Mouse (Mus musculus) c-Kit-positive CD71-negative TER-119-negative erythroid progenitor cells, embryonic 14.5 days (primary cell): ENCODE results near the gene Fam129a.

Experiments used
- DNase-seq: peaks from one replicate; pipeline ENCODE4 v3.0.0-alpha.2; 2013; ENCODE audit warnings: low read depth

The Fam129a gene

DNA sequence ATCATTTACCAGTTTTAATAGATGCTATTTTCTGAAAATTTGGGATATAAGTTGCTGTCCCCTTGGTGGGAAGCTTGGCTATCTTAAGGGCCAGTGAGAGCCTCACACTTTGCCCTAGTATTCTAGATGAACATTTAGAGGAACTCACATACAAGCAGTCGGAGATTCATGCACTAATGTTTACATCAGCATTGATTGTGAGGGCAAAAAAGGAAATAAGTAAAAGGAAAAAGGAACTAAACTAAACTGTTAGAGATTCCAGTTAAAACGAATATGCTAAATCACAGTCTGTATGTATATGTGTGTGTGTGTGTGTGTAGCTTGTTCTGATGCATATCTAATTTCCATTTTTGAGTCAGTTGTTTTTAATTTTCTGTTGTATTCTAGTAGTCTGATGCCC, 54.7 kb downstream of the Fam129a start:
- DNase-seq, result no peak

DNA sequence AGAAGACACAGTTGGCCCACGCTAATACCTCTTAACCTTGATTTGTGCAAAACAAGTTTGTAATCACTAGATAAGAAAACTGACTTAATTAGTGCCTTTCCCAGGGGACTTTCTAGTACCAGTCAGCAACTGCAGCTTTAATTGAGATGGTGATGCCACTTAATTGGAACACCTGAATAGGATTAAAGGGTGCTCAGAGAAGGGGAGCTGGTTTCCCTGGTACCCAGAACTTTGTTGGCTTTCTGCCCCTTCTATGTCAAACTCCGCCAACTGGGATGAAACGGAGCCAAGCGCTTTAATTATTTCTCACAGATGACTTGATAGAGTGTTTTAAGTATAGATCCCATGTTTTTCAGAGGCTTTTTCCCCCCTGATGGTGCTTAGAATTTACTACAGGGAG, 55.6 kb downstream of the Fam129a start:
- DNase-seq, result no peak

DNA sequence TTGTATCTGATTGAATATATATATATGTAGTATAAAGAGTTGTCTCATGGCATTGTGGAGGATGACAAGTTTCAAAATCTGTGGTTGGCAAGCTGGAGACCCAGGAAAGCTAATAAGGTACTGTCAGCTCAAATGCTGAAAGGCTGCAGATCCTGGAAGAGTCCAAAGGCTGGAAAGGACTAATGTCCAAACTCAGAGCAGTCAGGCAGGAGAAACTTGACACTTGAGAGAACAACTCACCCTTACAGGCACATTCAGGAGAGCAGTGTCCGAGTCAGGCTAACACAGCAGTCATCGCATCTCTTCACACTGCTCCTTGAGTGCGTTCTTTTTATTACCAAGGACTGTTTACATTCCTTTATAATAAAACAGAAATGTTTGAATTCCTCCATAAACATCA, 56.2 kb downstream of the Fam129a start:
- no peak for DNase-seq

DNA sequence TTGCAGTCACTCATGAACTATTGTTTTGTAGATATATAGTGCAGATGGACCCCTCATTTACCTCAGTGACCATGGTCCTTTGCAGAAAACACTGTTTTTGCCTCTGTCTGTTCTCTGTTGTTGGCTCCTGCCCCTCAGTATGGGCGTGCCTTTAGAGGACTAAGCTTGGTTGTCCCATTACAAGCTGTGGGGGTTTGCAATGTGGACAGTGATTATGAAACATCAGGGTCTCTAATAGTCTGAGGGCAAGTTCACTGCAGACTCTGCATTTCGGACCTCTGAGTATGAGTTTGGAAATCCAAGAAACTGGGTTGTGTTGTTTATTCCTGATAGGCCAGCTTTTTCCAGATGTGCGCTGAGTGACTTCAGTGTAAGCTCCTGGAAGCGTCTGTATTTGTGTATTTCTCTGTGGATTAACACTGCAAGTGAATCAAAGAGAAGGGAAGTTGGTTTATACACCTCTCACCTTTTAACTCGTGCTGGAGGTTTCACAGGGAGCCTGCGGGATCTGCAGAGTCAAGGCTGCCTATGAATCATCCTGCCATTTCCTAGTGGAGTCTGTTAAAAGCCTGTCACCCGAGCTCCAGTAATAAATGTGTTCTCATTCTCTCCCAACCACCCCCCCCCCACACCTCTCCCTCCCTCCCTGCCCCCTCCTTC, 58.7 kb downstream of the Fam129a start:
- DNase-seq, result no peak

DNA sequence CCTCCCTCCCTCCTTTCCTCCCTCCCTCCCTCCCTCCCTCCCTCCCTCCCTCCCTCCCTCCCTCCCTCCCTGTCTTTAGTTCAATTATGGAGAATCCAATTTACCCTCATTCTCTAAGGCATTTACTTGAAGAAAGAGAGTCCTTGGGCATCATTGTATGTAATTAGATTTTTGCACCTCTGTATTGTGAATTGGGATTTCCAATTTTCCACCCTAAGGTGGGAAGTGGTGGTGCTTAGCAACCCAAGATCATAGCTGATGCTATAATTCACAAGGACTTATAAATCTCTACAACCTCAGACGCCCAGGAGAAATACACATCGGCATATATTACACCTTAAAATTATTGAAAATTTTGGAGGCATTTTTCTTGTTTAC, 59.3 kb downstream of the Fam129a start:
- DNase-seq, result no peak

DNA sequence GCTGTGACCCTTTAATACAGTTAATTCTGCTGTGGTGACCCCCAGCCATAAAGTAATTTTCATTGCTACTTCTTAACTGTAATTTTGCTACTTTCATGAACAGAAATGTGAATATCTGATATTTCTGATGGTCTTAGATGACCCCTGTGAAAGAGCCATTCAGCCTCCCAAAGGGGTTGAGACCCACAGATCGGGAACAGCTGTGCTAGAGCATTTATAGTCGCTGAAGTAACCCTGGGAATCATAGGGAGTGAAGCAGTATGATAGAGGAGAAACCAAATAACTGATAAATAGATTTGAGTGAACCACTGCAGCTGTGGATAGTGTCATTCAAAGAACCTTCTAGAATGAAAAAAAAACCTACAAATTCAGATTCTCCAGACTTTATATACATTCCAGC, 60.1 kb downstream of the Fam129a start:
- no peak for DNase-seq

DNA sequence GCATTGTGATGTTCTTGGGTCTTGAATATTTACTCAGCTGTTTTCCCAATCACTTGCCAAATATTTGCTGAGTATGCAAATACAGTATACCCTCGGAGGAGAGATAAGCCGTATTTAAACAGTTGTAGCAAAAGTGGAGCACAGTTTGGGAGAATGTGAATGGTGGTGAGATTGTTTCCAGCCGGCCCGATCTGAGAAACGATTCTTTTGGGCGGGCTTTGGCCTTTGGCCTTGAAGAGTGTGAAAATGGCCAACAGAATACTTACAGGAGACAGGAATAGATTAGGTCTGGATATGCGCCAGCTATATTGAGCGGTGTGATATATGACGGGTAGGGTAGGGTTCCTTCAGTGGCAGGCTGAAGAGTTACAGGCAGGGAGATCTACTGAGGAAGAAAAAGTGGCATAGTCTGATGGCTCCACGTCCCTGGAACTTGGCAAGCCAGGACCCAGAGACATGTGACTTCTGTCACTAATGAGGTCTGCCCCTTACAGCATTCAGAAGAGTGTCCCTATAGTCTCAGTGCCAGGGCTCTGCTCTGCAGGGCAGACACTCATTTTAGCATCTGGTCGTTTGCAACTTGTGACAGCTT, 60.8 kb downstream of the Fam129a start:
- DNase-seq, result no peak

DNA sequence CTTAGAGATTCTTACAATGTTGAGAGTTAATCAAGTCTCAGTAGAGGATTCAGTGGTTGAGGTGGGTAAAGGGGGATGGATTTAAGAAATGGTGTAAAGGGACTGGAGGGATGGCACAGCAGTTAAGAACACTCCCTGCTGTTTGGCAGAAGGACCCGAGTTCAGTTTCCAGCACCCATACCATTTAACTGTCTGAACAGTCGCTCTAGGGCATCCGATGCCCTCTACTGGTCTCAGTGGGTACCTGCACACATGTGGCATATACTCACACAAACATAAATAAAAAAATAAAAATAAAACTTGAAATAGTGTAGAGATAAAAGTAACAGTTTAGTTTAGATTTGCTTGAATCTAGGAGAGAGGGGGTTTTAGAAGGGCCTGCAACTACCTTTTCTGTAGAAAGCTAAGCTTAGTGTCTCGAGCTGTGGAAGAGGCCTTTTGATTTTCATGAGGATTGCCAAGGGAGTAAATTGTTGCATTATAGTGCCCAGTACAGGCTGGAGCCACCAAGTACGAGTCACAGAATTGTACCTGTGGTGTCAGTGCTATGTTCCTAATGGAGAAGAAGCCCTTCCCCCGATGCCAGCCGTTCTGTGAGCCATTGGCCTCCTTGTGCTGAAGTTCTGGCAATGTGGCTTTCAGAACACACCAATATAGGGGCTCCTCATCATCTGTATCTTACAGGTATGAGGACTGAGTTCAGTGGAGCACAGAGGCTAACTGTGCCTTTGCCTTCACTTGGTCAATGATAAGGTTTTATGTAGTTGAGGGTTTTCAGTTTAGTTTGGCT, 61.8 kb downstream of the Fam129a start:
- DNase-seq, result no peak

DNA sequence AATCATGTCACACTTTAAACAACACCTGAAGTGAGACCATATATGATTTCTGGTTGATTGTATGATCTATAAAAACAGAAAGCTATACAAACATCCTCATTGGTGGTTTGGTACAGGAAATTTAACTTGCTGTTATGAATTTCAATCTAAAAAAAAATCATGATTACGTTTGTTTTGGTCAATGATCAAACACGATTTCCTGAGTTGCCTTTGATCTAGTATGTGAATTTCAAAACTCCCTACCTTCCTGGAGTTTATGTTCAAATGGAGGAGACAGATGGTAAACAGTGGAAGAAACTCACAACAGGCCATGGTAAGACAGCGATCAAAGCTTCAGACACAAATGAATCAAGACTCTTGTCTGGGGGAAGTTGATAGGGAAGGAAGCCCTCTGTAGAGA, 65.7 kb downstream of the Fam129a start:
- no peak for DNase-seq

DNA sequence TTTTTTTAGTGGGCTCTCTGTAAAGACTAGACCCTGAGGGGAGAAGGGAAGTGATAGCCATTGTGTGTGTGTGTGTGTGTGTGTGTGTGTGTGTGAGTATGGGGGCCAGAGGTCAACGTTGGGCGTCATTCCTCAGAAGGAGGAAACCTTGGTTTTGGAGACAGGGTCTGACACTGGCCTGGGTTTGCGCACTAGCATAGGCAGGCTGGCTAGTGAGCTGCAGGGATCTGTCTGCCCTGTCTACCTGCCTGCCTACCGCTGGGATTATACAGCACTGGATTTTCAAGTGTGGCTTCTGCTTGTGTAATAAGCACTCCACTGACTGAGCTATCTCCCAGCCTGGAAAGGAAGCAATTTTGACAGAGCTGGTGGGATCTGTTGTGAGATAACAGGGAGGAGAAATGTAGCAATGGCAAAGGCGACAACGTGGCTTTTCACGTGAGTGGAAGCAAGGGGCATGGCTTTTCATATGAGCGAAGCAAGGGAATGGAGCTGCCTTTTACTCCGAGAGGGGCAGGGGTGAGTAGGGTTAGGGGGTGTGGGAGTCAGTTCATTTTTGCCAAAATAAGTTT, 66.5 kb downstream of the Fam129a start:
- no peak for DNase-seq

DNA sequence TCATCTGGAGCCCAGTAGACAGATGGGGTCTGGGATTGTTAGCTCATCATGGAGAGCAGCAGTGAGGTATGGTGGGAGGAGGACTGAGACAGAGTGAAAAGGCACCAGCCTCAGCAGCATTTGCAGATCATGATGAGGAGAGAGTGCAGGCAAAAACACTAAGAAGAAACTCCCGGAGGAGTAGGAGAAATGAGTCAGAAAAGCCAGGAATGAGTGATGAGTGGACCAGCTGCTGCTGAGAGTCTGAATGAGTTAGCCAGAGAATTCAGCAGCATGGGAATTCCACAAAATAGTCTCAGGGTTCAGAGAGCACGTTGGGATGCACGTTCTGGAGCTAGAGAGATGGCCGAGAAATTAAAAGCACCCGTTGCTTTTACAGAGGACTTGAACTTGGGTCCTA, 67.4 kb downstream of the Fam129a start:
- no peak for DNase-seq

DNA sequence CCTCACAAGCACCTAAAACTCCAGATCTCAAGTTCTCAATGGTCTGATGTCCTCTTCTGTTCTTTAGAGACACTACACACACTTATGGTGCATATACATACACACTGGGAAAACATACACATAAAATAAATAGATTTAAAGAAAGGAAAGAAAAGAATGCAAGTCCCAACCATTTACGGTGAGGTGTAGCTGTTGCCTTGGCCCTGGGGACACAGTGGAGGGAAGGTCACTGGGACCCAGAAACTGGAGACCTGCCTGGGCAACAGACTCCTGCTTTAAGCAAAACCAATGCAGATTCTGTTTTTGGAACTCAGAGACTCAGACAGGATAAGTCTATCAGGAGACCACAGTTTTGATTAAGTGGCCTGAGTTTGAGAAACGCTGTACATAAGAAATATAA, 67.8 kb downstream of the Fam129a start:
- DNase-seq, result no peak

DNA sequence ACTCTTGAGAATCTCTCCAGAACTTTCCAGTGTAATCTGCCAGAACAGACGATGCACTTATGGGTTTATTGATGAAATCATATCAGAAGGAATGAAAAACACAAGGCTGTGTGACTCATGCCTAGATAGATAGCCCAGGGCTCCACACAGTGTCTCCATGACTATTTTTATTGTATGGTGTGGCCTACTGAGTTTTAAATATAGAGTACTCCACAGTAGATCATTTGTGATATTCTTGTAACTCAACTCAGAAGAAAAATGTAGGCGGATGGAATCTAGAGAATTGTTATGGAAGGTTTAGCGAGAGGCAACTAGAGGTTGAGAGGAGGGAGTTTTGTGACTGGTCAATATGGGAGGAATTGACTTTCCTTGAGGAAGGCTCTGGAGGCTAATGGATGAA, 75.4 kb downstream of the Fam129a start:
- DNase-seq, result no peak

DNA sequence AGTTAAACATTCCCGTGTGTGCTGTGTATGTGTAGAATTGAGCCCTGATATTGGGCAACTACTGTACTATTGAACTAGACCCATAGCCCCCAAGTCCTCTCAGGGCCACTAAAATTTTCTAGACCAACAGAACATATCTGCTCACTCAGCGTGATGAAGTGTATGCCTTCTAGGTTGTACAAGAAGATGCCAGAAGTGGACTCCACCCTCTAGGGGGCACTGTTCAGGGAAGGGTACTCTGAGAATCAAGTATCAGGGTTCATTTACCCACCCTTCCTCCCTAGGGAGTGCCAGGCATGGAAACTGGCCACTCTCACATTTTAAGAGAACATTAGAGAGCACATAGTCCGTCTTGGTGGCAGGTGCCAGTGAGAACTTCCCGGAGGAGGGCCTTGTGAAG, 77.1 kb downstream of the Fam129a start:
- no peak for DNase-seq

DNA sequence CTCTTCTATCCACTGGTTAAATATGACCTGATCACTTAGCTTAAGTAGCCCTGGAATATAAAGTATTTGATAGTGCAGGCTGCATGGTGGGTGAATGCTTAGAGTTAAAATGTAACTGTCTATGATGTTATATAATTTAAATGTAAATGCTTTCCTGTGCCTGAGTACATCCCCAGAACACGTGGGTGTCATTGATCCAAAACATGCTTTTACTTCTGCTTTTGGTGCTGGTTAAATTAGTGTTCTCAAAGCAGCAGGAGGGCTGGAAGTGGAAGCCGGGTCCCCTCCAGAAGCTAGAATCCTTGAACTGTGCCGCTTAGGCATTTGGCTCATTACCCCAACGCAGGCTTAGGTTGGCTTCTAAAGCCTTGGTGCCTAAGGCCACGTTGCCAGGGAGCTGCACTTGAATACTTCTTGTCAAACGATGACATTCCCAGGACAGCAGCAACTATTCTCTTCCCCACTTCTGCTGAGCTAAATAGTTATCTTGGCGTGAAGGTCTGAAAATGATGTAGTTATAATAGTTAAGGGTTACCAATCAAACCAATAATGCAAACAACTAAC, 86.1 kb downstream of the Fam129a start:
- no peak for DNase-seq

DNA sequence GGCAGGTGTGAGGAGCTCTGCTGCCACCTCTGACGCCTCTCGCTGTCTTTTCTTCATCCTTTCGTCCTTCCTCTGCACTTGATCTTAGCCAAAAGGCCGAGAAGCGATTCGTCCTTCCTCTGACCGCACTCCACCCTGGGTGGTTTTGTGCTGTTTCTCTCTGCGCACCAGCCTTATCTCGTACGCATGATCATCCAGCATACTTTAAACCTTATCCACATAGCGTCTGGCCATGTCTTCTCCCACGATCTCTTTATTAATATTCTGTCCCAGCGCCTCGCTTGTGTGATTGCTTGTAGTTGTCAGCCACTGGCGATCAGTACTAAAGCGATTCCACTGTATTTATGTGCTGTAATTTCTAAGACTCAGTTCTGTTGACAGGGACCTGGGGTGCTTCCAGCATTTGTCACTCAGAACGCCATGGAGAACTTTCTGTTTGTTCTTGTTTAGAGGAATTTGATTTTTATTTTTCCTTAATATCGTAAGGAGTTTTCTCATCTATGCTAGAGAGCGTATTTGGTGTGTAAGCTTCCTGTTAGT, 87.4 kb downstream of the Fam129a start:
- no peak for DNase-seq

DNA sequence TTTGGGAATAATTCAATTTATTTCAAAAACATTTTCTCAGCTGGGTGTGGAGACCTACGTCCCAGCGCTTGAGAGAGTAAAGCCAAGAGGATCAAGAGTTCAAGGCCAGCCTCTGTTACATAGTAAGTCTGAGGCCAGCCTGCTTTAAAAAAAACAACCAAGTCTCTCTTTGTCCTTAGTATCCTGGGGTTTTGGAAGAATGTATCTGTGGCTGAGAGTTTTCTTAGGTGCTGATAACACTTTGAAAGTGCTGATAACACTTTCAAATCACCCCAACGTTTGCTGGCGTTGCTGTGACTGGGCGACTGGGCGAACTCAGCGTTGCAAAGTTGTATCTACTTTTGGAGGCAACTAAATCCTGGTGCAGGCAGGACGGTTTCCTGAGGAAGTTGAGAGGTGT, 88.7 kb downstream of the Fam129a start:
- DNase-seq, result no peak

DNA sequence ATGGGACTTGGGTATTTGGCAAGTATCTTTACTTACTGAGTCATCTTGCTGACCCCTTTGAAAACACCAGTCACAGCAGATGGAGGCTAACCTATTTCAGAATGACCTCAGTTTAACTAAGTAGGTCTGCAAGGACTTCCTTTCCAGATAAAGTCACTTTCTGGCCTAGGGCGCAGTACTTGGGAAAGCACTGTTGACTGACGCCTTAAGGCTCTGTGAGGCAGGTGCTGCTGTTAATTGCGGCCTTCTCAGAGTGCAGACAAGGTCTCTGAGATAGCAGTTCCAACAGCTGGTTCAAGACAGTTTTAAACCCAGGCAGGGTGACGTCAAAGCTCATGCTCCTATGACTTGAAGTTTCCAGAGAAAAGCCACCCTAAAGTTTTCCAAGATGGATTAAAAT, 89.3 kb downstream of the Fam129a start:
- DNase-seq, result no peak

DNA sequence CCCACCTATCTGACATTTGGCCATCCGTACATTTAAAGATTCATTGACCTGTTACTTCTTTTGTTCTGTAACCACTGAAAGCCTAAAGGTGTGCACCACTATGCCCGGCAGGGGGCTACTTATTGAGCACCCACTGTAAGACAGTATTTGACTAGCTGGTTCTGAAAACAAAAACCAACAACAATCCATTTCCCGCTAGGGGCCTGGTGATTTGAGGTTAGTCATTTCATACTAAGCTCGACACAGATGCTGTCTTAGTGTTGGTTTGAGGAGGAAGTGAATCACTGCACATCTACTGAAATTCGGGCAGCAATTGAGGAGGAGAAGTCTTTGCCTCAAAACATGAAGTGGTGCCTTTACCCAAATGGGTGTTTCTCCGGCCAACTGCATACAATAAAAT, 89.9 kb downstream of the Fam129a start:
- no peak for DNase-seq

DNA sequence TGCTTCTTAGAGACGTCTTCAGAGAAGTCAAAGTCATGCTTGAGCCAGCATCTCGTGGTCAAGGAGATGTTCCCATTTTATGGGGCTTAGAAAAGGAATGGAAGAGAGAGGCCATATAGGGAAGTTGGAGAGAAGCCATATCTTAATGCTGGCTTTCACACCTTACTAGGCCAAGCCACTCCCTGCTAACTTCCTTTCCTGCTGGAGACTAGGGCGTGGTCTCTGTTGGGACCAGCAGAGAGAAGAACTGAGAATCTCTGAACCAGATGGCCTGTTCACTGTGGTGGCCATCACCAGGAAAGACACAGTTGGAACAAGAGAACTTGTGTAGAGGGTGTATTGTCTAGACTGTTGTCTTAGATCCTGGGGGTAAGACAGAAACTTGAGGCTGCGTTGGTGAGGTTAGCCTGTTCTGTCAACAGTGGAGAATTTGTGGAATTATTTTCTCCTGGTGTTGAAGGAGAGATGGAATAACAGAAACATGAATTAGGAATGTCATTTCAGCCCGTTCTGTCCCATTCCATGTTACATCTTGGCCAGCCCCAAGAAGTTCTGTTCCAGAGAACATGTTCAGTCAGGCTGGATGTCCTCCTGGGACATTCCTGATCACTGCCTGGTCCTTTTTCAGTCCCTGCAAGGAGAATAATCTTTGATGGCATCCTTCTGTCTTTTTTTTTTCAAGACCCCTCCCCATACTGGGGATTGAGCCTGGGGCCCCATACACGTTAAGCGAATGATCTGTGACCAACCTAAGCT, 90.9 kb downstream of the Fam129a start:
- no peak for DNase-seq

DNA sequence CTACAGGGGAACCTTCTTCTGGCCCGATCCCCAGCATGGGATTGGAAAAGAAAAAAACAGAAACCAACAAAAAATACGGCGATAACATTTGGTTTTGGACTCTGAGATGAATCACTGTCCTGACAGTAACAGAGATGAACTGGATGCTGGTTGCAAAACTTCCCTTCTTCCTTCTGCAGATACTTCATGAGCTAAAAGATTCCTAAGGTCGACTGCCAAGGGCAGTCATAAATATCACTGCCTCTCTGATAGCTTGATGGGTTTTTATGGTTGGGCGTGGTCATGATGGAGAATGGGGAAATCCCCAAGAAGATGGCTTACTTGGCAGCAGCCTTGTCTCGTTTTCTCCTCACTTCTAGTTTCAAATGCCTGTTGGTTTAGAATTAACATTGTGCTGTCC, 92.0 kb downstream of the Fam129a start:
- no peak for DNase-seq

DNA sequence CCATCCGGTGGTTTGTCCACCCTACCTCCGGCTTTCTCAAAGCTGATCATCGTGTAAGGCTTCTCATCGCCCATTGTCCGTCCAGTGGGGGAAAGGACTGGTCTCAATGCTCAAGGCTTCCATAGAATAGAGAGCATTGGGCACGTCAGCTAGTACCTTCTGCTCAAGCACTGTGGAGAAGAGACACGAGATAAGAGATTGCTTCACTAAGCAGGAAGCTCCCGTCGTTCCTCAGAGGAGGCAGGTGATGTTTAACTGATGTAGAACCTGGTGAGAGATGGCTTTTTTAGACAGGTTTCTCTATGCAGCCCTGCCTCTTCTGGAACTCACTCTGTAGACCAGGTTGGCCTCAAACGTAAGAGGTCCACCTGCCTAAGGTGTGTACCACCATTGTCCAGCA, 93.4 kb downstream of the Fam129a start:
- DNase-seq, result no peak
